Mouse (Mus musculus): Measurements from ENCODE around the gene Zfp668. TPM values are rescaled to one million over a fixed set of nuclear protein-coding genes. Genes with fewer than 3 reads are reported as not detected.
"Not testable (repeated sequence)": the region's sequence is repeated elsewhere in the genome, so short reads cannot be mapped to it uniquely, and the experiment has no call there.

Zfp668 gene
- polyA plus RNA-seq, 1 experiment from 2014 or later: 48.0 TPM

- Histone ChIP-seq H3K4me3 (no peak overlapping the region), H3K27me3 (ENCODE audit: low read depth, poor library complexity, severe bottlenecking) (no peaks in the 10 kb centered on the region), H3K4me1 (peaks cover 24% of the 10 kb centered on the region), H3K9me3 (replicated peaks) (no peaks in the 10 kb centered on the region), H3K27ac (no peak overlapping the region), H3K36me3 (peaks cover 53% of the 10 kb centered on the region)
- DNase-seq (ENCODE audit: low spot score): no peak
- WGBS: 96% methylated on average over 12 of the region's 12 CpGs
Measured at GRCm38 (mm10) chr7:127907939-127908338, 31.3 kb upstream of the Zfp668 start.

GRCm38 (mm10) chr7:127903971-127904796 lies 27.6 kb upstream of the Zfp668 start, which contains the start of gene Bckdk:
Gene Bckdk (plus strand): TSS chr7:127904082.
- H3K27me3 ChIP-seq (ENCODE audit: low read depth, poor library complexity, severe bottlenecking): no peaks in the 10 kb centered on the region
- H3K9me3 ChIP-seq (replicated peaks): no peaks in the 10 kb centered on the region
- peaks cover 17% of the 10 kb centered on the region for H3K4me1 ChIP-seq
- peaks cover 42% of the 10 kb centered on the region for H3K36me3 ChIP-seq
- peak within 1 kb of the TSS; percentile 95 for H3K27ac ChIP-seq
- peak within 1 kb of the TSS; percentile 88 for H3K4me3 ChIP-seq
- peak; percentile 88 for DNase-seq (ENCODE audit: low spot score)
- WGBS: 8% methylated on average over 38 of the region's 38 CpGs

GRCm38 (mm10) chr7:127901772-127902171 lies 25.1 kb upstream of the Zfp668 start:
- Histone ChIP-seq H3K36me3 (peaks cover 18% of the 10 kb centered on the region), H3K4me3 (no peak overlapping the region), H3K4me1 (peaks cover 17% of the 10 kb centered on the region), H3K27me3 (ENCODE audit: low read depth, poor library complexity, severe bottlenecking) (no peaks in the 10 kb centered on the region), H3K9me3 (replicated peaks) (no peaks in the 10 kb centered on the region), H3K27ac (no peak overlapping the region)
- 78% methylated on average over 2 of the region's 2 CpGs for WGBS
- no peak for DNase-seq (ENCODE audit: low spot score)

GRCm38 (mm10) chr7:127899997-127900396 lies 23.4 kb upstream of the Zfp668 start:
- Histone ChIP-seq H3K4me3 (no peak overlapping the region), H3K9me3 (replicated peaks) (no peaks in the 10 kb centered on the region), H3K27ac (no peak overlapping the region), H3K36me3 (0 out of 2 replicates have a peak, but pooled peaks cover under 1% of the 10 kb centered on the region), H3K27me3 (ENCODE audit: low read depth, poor library complexity, severe bottlenecking) (no peaks in the 10 kb centered on the region), H3K4me1 (peaks cover 15% of the 10 kb centered on the region)
- WGBS: 54% methylated on average over 7 of the region's 7 CpGs
- DNase-seq (ENCODE audit: low spot score): no peak

- Histone ChIP-seq H3K36me3 (peaks cover 6% of the 10 kb centered on the region), H3K27ac (no peak overlapping the region), H3K4me1 (peaks cover 13% of the 10 kb centered on the region), H3K9me3 (replicated peaks) (no peaks in the 10 kb centered on the region), H3K4me3 (no peak overlapping the region), H3K27me3 (ENCODE audit: low read depth, poor library complexity, severe bottlenecking) (no peaks in the 10 kb centered on the region)
- WGBS: 37% methylated on average over 10 of the region's 10 CpGs
- DNase-seq (ENCODE audit: low spot score): no peak
Measured at GRCm38 (mm10) chr7:127898179-127898956, 21.7 kb upstream of the Zfp668 start.

- peaks cover 13% of the 10 kb centered on the region for H3K4me1 ChIP-seq
- no peak overlapping the region for H3K4me3 ChIP-seq
- WGBS: 89% methylated on average over 7 of the region's 7 CpGs
- no peaks in the 10 kb centered on the region for H3K9me3 ChIP-seq (replicated peaks)
- no peak overlapping the region for H3K27ac ChIP-seq
- DNase-seq (ENCODE audit: low spot score): no peak
- H3K36me3 ChIP-seq: peaks cover 15% of the 10 kb centered on the region
- H3K27me3 ChIP-seq (ENCODE audit: low read depth, poor library complexity, severe bottlenecking): no peaks in the 10 kb centered on the region
Measured at GRCm38 (mm10) chr7:127897542-127897941, 20.9 kb upstream of the Zfp668 start.

- H3K27ac ChIP-seq: no peak overlapping the region
Measured at GRCm38 (mm10) chr7:127896384-127896783, 19.8 kb upstream of the Zfp668 start.

GRCm38 (mm10) chr7:127895891-127896290 lies 19.3 kb upstream of the Zfp668 start:
- Histone ChIP-seq H3K27ac (peak overlapping the region; percentile 82; the same call in 1 of the 2 replicates), H3K4me3 (peak overlapping the region; percentile 67), H3K4me1 (peaks cover 13% of the 10 kb centered on the region), H3K36me3 (peaks cover 30% of the 10 kb centered on the region)
- DNase-seq (ENCODE audit: low spot score); H3K9me3 ChIP-seq (replicated peaks); H3K27me3 ChIP-seq (ENCODE audit: low read depth, poor library complexity, severe bottlenecking): not testable (repeated sequence)
- 74% methylated on average over 7 of the region's 7 CpGs for WGBS

More at GRCm38 (mm10) chr7:127896384-127896783, 19.8 kb upstream of the Zfp668 start:
- Histone ChIP-seq H3K27me3 (ENCODE audit: low read depth, poor library complexity, severe bottlenecking) (no peaks in the 10 kb centered on the region), H3K9me3 (replicated peaks) (no peaks in the 10 kb centered on the region), H3K4me3 (no peak overlapping the region), H3K36me3 (peaks cover 25% of the 10 kb centered on the region), H3K4me1 (peaks cover 13% of the 10 kb centered on the region)
- 58% methylated on average over 13 of the region's 13 CpGs for WGBS
- DNase-seq (ENCODE audit: low spot score): peak; percentile 60

- under 1% methylated on average over 26 of the region's 26 CpGs for WGBS
- no peaks in the 10 kb centered on the region for H3K9me3 ChIP-seq (replicated peaks)
- peak within 1 kb of the TSS; percentile 82 for H3K27ac ChIP-seq
- peak; percentile 94 for DNase-seq (ENCODE audit: low spot score)
- peaks cover 34% of the 10 kb centered on the region for H3K36me3 ChIP-seq
- peaks cover 13% of the 10 kb centered on the region for H3K4me1 ChIP-seq
- H3K4me3 ChIP-seq: peak within 1 kb of the TSS; percentile 67
- no peaks in the 10 kb centered on the region for H3K27me3 ChIP-seq (ENCODE audit: low read depth, poor library complexity, severe bottlenecking)
Measured at GRCm38 (mm10) chr7:127895442-127895841, 18.8 kb upstream of the Zfp668 start, which contains the start of the genes Gm21974 and Vkorc1. Gene Gm21974 (minus strand): TSS chr7:127895454. Gene Vkorc1 (minus strand): TSS chr7:127895617.

- no peak for DNase-seq (ENCODE audit: low spot score)
- H3K9me3 ChIP-seq (replicated peaks): no peaks in the 10 kb centered on the region
- peaks cover 13% of the 10 kb centered on the region for H3K4me1 ChIP-seq
- peaks cover 43% of the 10 kb centered on the region for H3K36me3 ChIP-seq
- no peaks in the 10 kb centered on the region for H3K27me3 ChIP-seq (ENCODE audit: low read depth, poor library complexity, severe bottlenecking)
- H3K27ac ChIP-seq: no peak overlapping the region
- 76% methylated on average over 5 of the region's 5 CpGs for WGBS
- H3K4me3 ChIP-seq: peak overlapping the region; percentile 67
Measured at GRCm38 (mm10) chr7:127894480-127894879, 17.9 kb upstream of the Zfp668 start.

GRCm38 (mm10) chr7:127890798-127891197 lies 14.2 kb upstream of the Zfp668 start, which contains the start of gene Prss53:
Gene Prss53 (minus strand): TSS chr7:127890970.
- no peak for DNase-seq (ENCODE audit: low spot score)
- no peak within 1 kb of the TSS for H3K27ac ChIP-seq
- H3K9me3 ChIP-seq (replicated peaks): no peaks in the 10 kb centered on the region
- no peak within 1 kb of the TSS for H3K4me3 ChIP-seq
- WGBS: 25% methylated on average over 4 of the region's 4 CpGs
- H3K36me3 ChIP-seq: peaks cover 80% of the 10 kb centered on the region
- H3K27me3 ChIP-seq (ENCODE audit: low read depth, poor library complexity, severe bottlenecking): no peaks in the 10 kb centered on the region
- H3K4me1 ChIP-seq: peaks cover 13% of the 10 kb centered on the region

GRCm38 (mm10) chr7:127888821-127889220 lies 12.2 kb upstream of the Zfp668 start:
- DNase-seq (ENCODE audit: low spot score): no peak
- H3K36me3 ChIP-seq: peaks cover 98% of the 10 kb centered on the region
- peaks cover 2% of the 10 kb centered on the region; the same call in 1 of the 2 replicates for H3K4me1 ChIP-seq
- H3K27ac ChIP-seq: no peak overlapping the region
- H3K9me3 ChIP-seq (replicated peaks): no peaks in the 10 kb centered on the region
- no peak overlapping the region for H3K4me3 ChIP-seq
- 80% methylated on average over 3 of the region's 3 CpGs for WGBS
- no peaks in the 10 kb centered on the region for H3K27me3 ChIP-seq (ENCODE audit: low read depth, poor library complexity, severe bottlenecking)
